Mouse (Mus musculus): ENCODE data around the gene Lnpep. TPM values are rescaled to one million over a fixed set of nuclear protein-coding genes. Genes with fewer than 3 reads are reported as not detected.

Lnpep gene
- polyA plus RNA-seq (2015; fragmentation: Nextera tagmentation; extraction: Ambion mirVana) = 6.3 and 7.0 TPM in 2 replicates

DNA sequence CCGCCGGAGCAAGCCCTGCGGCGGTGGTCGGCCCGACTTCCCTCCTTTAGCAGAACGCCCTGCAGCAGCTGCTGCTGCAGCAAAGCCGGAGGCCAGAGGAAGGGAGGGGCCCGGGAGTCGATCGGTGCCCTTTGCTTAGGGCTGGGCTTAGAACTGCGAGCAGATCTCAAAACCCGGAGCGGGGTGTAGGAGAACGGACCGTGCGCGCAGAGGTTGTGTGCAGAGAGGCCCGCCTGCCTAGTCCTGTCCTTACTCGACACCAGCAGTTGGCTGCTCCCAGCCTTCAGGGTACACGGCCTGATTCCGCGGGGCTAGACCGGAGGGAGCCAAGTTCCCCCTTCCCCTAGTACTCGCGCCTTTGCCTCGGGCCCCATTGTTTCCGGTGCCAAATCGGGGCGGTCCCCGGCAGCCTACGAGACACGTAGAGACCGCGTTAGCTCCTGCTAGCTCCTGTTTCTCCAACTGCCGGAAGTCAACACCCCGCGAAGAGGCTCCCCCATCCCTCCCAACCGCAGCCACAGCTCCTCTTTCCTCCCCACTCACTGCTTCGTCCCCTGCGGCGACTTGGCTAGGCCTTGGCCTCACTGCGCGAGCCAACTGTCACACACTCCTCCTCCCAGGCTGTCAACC, at the start of gene Lnpep:
Lnpep (minus strand) TSS at position 94 of the 630 bp plus-strand sequence.

Other genes starting within 250 kb of the Lnpep start
- gene Lix1, start 222.4 kb downstream of the Lnpep start, polyA plus RNA-seq (2015; fragmentation: Nextera tagmentation; extraction: Ambion mirVana) = 0.59 and 0.76 TPM in 2 replicates
- not detected in 2 replicates for gene Vmn2r90, start 78.7 kb upstream of the Lnpep start, polyA plus RNA-seq (2015; fragmentation: Nextera tagmentation; extraction: Ambion mirVana)
- 17.1 and 18.1 TPM in 2 replicates for gene Spaca6, start 202.1 kb upstream of the Lnpep start, polyA plus RNA-seq (2015; fragmentation: Nextera tagmentation; extraction: Ambion mirVana)
- gene Has1, start 230.2 kb upstream of the Lnpep start, polyA plus RNA-seq (2015; fragmentation: Nextera tagmentation; extraction: Ambion mirVana) = 8.1 and 12.4 TPM in 2 replicates

Measured in urinary bladder, postnatal 0 days (tissue).